Mouse (Mus musculus) stomach, postnatal 0 days (tissue): ENCODE data around the gene Pde12. TPM values are rescaled to one million over a fixed set of nuclear protein-coding genes. Genes with fewer than 3 reads are reported as not detected.

Source experiments
- ATAC-seq: fragments of 200-750 bp; cut with Nextera tagmentation; 2 replicates; pipeline ENCODE4 v1.8.0; 2017; ENCODE audit not compliant: low FRiP score, low TSS enrichment
- DNase-seq: peaks from one replicate; pipeline ENCODE4 v3.0.0-alpha.2; 2016; ENCODE audit warnings: low spot score
- H3K27ac ChIP-seq: fragments of 300-500 bp; sonication (generic); replicated peaks from 2 replicates; pipeline ENCODE4 v1.5.1; 2014; ENCODE audit warnings: mild to moderate bottlenecking, control low read depth
- H3K27me3 ChIP-seq: fragments of 300-500 bp; sonication (generic); 2 replicates; pipeline ENCODE4 v1.6.1; 2014; ENCODE audit warnings: low read length; ENCODE audit not compliant: control insufficient read depth, insufficient read depth
- H3K36me3 ChIP-seq: fragments of 300-500 bp; sonication (generic); 2 replicates; pipeline ENCODE4 v1.6.1; 2014; ENCODE audit warnings: low read length, mixed read lengths; ENCODE audit not compliant: control insufficient read depth, insufficient read depth
- H3K4me1 ChIP-seq: fragments of 300-500 bp; sonication (generic); replicated peaks from 2 replicates; pipeline ENCODE4 v1.6.1; 2014; ENCODE audit warnings: antibody characterized with exemption; ENCODE audit not compliant: control insufficient read depth, insufficient read depth
- H3K4me2 ChIP-seq: fragments of 300-500 bp; sonication (generic); replicated peaks from 2 replicates; pipeline ENCODE4 v1.6.1; 2014; ENCODE audit warnings: low read depth, mild to moderate bottlenecking, control low read depth, moderate library complexity
- H3K4me3 ChIP-seq: fragments of 300-500 bp; sonication (generic); 2 replicates; pipeline ENCODE4 v1.5.1; 2014; ENCODE audit warnings: low read depth, low read length, control low read depth
- H3K9ac ChIP-seq: fragments of 300-500 bp; sonication (generic); 2 replicates; pipeline ENCODE4 v1.6.1; 2014; ENCODE audit warnings: mild to moderate bottlenecking, low read length, control low read depth, mixed read lengths
- H3K9me3 ChIP-seq: fragments of 300-500 bp; sonication (generic); 2 replicates; pipeline ENCODE4 v1.6.1; 2016; ENCODE audit warnings: low read length; ENCODE audit not compliant: control insufficient read depth
- CTCF ChIP-seq: IDR thresholded peaks from 2 replicates; pipeline ENCODE4 v1.5.1; 2016; ENCODE audit warnings: antibody characterized with exemption, low read depth, mild to moderate bottlenecking, moderate library complexity
- EP300 ChIP-seq: optimal IDR thresholded peaks from 2 replicates; pipeline ENCODE3; 2016; ENCODE audit warnings: antibody characterized with exemption
- WGBS: fragments of 180-500 bp; shearing (Covaris S2); extraction: QIAGEN DNeasy Blood & Tissue Kit; methylation state at CpG from one replicate; pipeline ENCODE4 v1.1.7; 2014; 5-methylcytosine and 5-hydroxymethylcytosine counted together
- polyA plus RNA-seq: library from polyadenylated mRNA; unstranded; fragments of >200 nt; fragmentation: Nextera tagmentation; extraction: Ambion mirVana; gene quantifications from 2 replicates; pipeline ENCODE4 v1.2.1, GENCODE M21; 2015

Pde12 gene
- polyA plus RNA-seq, 1 experiment from 2014 or later, result 9.3 TPM

DNA sequence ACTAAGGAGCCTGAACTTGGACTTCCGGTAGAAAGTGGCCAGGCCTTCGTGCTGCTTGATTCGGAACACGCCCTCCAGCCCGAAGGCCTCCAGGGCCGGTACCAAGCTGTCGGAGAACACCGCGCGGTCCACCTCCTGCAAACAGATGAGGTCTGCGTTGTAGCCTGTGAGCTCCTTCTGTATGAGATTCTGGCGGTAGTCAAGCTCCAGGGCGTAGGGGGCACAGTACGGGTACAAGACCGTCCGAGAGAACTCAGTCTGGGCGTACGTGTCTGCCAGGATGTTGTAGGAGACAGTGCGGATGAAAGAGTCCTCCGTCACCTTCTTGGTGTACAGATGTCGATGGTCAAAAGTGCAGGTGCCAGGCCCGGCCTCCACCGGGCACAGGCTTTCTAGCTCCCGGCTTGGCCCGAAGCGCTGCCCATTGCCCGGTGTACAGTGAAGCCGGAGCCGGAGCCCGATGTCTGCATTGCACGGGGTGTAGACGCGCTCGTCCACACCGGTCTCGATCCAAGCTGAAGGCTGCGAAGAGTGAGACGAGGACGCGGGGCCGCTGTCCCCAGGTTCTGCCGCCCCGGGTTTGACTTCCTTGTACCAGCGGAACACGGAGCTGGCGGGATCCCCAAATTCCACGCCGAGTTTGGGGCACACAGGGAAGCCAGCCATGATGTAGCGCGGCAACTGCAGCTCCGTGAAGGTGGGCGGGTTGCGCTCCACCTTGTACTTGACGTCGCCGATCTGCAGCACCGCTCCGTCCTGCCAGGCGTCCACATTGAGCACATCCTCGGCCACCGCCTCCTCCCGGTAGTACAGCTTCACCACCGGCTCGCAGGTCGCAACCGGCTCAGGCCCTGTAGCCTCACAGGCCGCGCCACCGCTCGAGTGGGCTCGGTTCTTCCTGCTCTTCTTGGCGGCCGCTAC is 1.1 kb downstream of the Pde12 start:
- H3K27me3 ChIP-seq, result no peaks in the 10 kb centered on the region
- peak overlapping the region; percentile 92 for H3K9ac ChIP-seq
- no peaks in the 10 kb centered on the region for H3K9me3 ChIP-seq
- DNase-seq, result peak; percentile 63
- peak overlapping the region; percentile 87 for H3K4me3 ChIP-seq
- peaks cover 2% of the 10 kb centered on the region; the same call in 1 of the 2 replicates for H3K4me1 ChIP-seq
- peak overlapping the region; percentile 93 for H3K4me2 ChIP-seq
- peaks cover 3% of the 10 kb centered on the region; the same call in 1 of the 2 replicates for H3K36me3 ChIP-seq
- peak overlapping the region; percentile 93 for H3K27ac ChIP-seq
- TF ChIP-seq CTCF, result 0 out of 2 replicates have a peak, but pooled peaks have one; percentile 22
- TF ChIP-seq EP300, result no peak
- ATAC-seq, result peak; percentile 55
- WGBS, result under 1% methylated on average over 70 of the region's 73 CpGs

DNA sequence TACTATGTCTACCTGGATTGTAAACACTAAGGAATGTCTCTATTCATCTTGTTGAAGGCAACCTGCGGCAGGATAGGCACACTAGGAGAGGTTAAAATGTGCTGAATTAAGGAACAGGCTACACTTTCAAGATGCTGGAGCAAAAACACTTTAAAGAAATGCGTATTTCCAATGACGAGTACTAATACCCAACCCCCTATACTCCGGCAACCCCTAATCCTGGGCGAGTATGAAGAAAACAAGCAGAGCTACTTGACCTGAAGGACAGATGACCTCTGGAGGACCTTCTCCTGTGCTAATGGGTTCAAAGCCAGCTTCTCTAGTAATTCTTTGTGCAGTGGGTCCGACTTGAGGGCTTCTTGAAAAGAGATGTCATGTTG is 1.7 kb downstream of the Pde12 start:
- Histone ChIP-seq H3K4me1 (peaks cover 2% of the 10 kb centered on the region; the same call in 1 of the 2 replicates), H3K27ac (no peak overlapping the region; the same call in 1 of the 2 replicates), H3K36me3 (peaks cover 3% of the 10 kb centered on the region; the same call in 1 of the 2 replicates), H3K27me3 (no peaks in the 10 kb centered on the region), H3K9ac (peak overlapping the region; percentile 92), H3K4me2 (peak overlapping the region; percentile 93), H3K4me3 (peak overlapping the region; percentile 87), H3K9me3 (no peaks in the 10 kb centered on the region)
- WGBS, result 7% methylated on average over 6 of the region's 6 CpGs
- TF ChIP-seq CTCF, result no peak
- TF ChIP-seq EP300, result no peak
- ATAC-seq, result peak; percentile 4; the same call in 1 of the 2 replicates
- DNase-seq, result no peak

GRCm38 (mm10) chr14:26663851-26664250 is 5.8 kb downstream of the Pde12 start:
- Histone ChIP-seq H3K4me1 (peaks cover 2% of the 10 kb centered on the region; the same call in 1 of the 2 replicates), H3K9ac (no peak overlapping the region), H3K9me3 (no peaks in the 10 kb centered on the region), H3K4me2 (no peak overlapping the region), H3K27me3 (no peaks in the 10 kb centered on the region), H3K36me3 (peaks cover 3% of the 10 kb centered on the region; the same call in 1 of the 2 replicates), H3K4me3 (no peak overlapping the region), H3K27ac (no peak overlapping the region)
- no peak for TF ChIP-seq CTCF
- TF ChIP-seq EP300, result no peak
- no peak for ATAC-seq
- DNase-seq, result no peak
- WGBS, result 83% methylated on average over 2 of the region's 2 CpGs

DNA sequence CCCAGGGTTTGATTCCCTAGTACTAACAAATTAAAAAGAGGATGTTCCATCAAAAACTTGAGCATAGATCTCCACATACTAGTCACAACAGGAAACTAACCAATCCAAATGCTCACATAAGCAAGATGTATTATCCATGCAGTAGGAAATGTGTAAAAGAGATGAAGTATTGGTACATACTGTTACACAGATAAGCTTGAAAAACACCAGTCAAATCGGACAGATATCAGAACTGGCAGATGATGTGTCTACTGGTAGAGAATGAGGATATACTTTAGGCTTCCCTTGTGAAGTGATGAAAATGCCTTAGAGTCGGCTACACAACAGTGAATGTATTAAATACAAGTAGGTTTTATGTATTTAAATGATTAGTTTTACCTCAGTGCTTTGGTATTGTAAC is 7.2 kb downstream of the Pde12 start:
- no peak for ATAC-seq
- no peaks in the 10 kb centered on the region for H3K27me3 ChIP-seq
- WGBS, result 85% methylated on average over 2 of the region's 2 CpGs
- TF ChIP-seq EP300, result no peak
- TF ChIP-seq CTCF, result no peak
- H3K4me3 ChIP-seq, result no peak overlapping the region
- H3K4me2 ChIP-seq, result no peak overlapping the region
- no peak overlapping the region for H3K9ac ChIP-seq
- no peak for DNase-seq
- no peaks in the 10 kb centered on the region for H3K9me3 ChIP-seq
- H3K27ac ChIP-seq, result no peak overlapping the region
- no peaks in the 10 kb centered on the region for H3K4me1 ChIP-seq
- peaks cover 3% of the 10 kb centered on the region; the same call in 1 of the 2 replicates for H3K36me3 ChIP-seq

- Histone ChIP-seq H3K36me3 (peaks cover 3% of the 10 kb centered on the region; the same call in 1 of the 2 replicates), H3K9me3 (no peaks in the 10 kb centered on the region), H3K9ac (no peak overlapping the region), H3K27ac (no peak overlapping the region), H3K4me3 (no peak overlapping the region), H3K4me1 (no peaks in the 10 kb centered on the region), H3K27me3 (no peaks in the 10 kb centered on the region), H3K4me2 (no peak overlapping the region)
- ATAC-seq, result no peak
- TF ChIP-seq EP300 (no peak), CTCF (no peak)
- DNase-seq, result no peak
- WGBS, result 78% methylated on average over 3 of the region's 3 CpGs
These were observed 7.7 kb downstream of the Pde12 start for GRCm38 (mm10) chr14:26662016-26662415.

GRCm38 (mm10) chr14:26660233-26660632 is 9.4 kb downstream of the Pde12 start:
- H3K27me3 ChIP-seq, result no peaks in the 10 kb centered on the region
- no peaks in the 10 kb centered on the region for H3K9me3 ChIP-seq
- no peak overlapping the region for H3K4me3 ChIP-seq
- no peak overlapping the region for H3K9ac ChIP-seq
- WGBS, result 90% methylated on average over 1 of the region's 1 CpGs
- peaks cover 3% of the 10 kb centered on the region; the same call in 1 of the 2 replicates for H3K36me3 ChIP-seq
- H3K4me1 ChIP-seq, result no peaks in the 10 kb centered on the region
- H3K4me2 ChIP-seq, result no peak overlapping the region
- DNase-seq, result no peak
- TF ChIP-seq CTCF (no peak), EP300 (no peak)
- ATAC-seq, result no peak
- H3K27ac ChIP-seq, result no peak overlapping the region
